Mouse (Mus musculus) heart, embryonic 14.5 days (tissue): ENCODE measurements around the gene Ptpra. TPM values are rescaled to one million over a fixed set of nuclear protein-coding genes. Genes with fewer than 3 reads are reported as not detected.

Experiments used
- ATAC-seq: fragments of 200-750 bp; cut with Nextera tagmentation; 2 replicates; pipeline ENCODE4 v1.8.0; 2017; ENCODE audit warnings: low read depth, moderate TSS enrichment; ENCODE audit not compliant: insufficient number of reproducible peaks, insufficient read depth, low FRiP score
- H3K27ac ChIP-seq, 2 experiments: fragments of 200-500 bp in 1 of 2; fragments of 300-500 bp in 1 of 2; sonication (generic) in 1 of 2; replicated peaks in 1 of 2; 2 replicates each; pipeline ENCODE4 v1.5.1; 2012 to 2014; ENCODE audit warnings: low read depth in 2 of 2, low read length in 2 of 2, control low read depth in 1 of 2, mild to moderate bottlenecking in 1 of 2, mixed read lengths in 1 of 2; ENCODE audit not compliant: control insufficient read depth in 1 of 2, insufficient read depth in 1 of 2
- H3K27me3 ChIP-seq: fragments of 300-500 bp; sonication (generic); 2 replicates; pipeline ENCODE4 v1.6.1; 2014; ENCODE audit warnings: mild to moderate bottlenecking, low read length, control low read depth; ENCODE audit not compliant: control insufficient read depth, insufficient read depth
- H3K36me3 ChIP-seq: fragments of 300-500 bp; sonication (generic); 2 replicates; pipeline ENCODE4 v1.6.1; 2014; ENCODE audit warnings: mild to moderate bottlenecking, control low read depth, low read length, mixed read lengths; ENCODE audit not compliant: control insufficient read depth, insufficient read depth
- H3K4me1 ChIP-seq, 2 experiments: fragments of 200-500 bp in 1 of 2; fragments of 300-500 bp in 1 of 2; sonication (generic) in 1 of 2; 2 replicates each; pipeline ENCODE4 v1.6.1; 2012 to 2014; ENCODE audit warnings: low read length in 2 of 2, control low read depth in 1 of 2, mixed read lengths in 1 of 2; ENCODE audit not compliant: control insufficient read depth in 2 of 2, insufficient read depth in 2 of 2
- H3K4me2 ChIP-seq: fragments of 300-500 bp; sonication (generic); 2 replicates; pipeline ENCODE4 v1.6.1; 2014; ENCODE audit warnings: mild to moderate bottlenecking, low read length
- H3K4me3 ChIP-seq, 2 experiments: fragments of 200-500 bp in 1 of 2; fragments of 300-500 bp in 1 of 2; sonication (generic) in 1 of 2; 2 replicates each; pipeline ENCODE4 v1.5.1; 2012 to 2014; ENCODE audit warnings: low read length in 2 of 2, mild to moderate bottlenecking in 2 of 2, control low read depth in 1 of 2, low read depth in 1 of 2, moderate library complexity in 1 of 2; ENCODE audit not compliant: control insufficient read depth in 1 of 2, insufficient read depth in 1 of 2
- H3K9ac ChIP-seq: fragments of 300-500 bp; sonication (generic); 2 replicates; pipeline ENCODE4 v1.6.1; 2014; ENCODE audit warnings: mild to moderate bottlenecking, low read length
- H3K9me3 ChIP-seq: fragments of 300-500 bp; sonication (generic); 2 replicates; pipeline ENCODE4 v1.6.1; 2016; ENCODE audit warnings: low read length, control low read depth; ENCODE audit not compliant: control insufficient read depth
- WGBS: fragments of 180-500 bp; shearing (Covaris S2); extraction: QIAGEN DNeasy Blood & Tissue Kit; methylation state at CpG from one replicate; pipeline ENCODE4 v1.1.7; 2014; 5-methylcytosine and 5-hydroxymethylcytosine counted together
- polyA plus RNA-seq: library from polyadenylated mRNA; unstranded; fragments of >200 nt; fragmentation: Nextera tagmentation; extraction: Ambion mirVana; gene quantifications from 2 replicates; pipeline ENCODE4 v1.2.1, GENCODE M21; 2014

Ptpra gene
- polyA plus RNA-seq, 1 experiment from 2014 or later = 88.5 TPM

GRCm38 (mm10) chr2:130449021-130449793 is 871 bp upstream of the Ptpra start:
- H3K4me1 ChIP-seq = peaks cover 10 to 29% of the 10 kb centered on the region in 2 experiments
- ATAC-seq = no peak
- H3K4me3 ChIP-seq = peak overlapping the region; percentile 82 to 95
- peaks cover 8% of the 10 kb centered on the region for H3K36me3 ChIP-seq
- H3K9ac ChIP-seq = peak overlapping the region; percentile 89
- peak overlapping the region; percentile 93 for H3K4me2 ChIP-seq
- H3K9me3 ChIP-seq = no peaks in the 10 kb centered on the region
- 0 out of 2 replicates have a peak, but pooled peaks cover 11% of the 10 kb centered on the region for H3K27me3 ChIP-seq
- no peak overlapping the region for H3K27ac ChIP-seq
- WGBS = 10% methylated on average over 17 of the region's 17 CpGs

GRCm38 (mm10) chr2:130450434-130450796 is 337 bp downstream of the Ptpra start:
- 0 out of 2 replicates have a peak, but pooled peaks cover 11% of the 10 kb centered on the region for H3K27me3 ChIP-seq
- H3K4me1 ChIP-seq = peaks cover 10 to 34% of the 10 kb centered on the region in 2 experiments
- no peaks in the 10 kb centered on the region for H3K36me3 ChIP-seq
- H3K9me3 ChIP-seq = no peaks in the 10 kb centered on the region
- ATAC-seq = peak; percentile 83
- peak overlapping the region; percentile 89 for H3K9ac ChIP-seq
- peak overlapping the region; percentile 82 to 95 for H3K4me3 ChIP-seq
- under 1% methylated on average over 38 of the region's 47 CpGs for WGBS
- H3K4me2 ChIP-seq = peak overlapping the region; percentile 93
- H3K27ac ChIP-seq = peak overlapping the region; percentile 65 to 83; a peak in 3 of 4 replicates

GRCm38 (mm10) chr2:130451086-130451726 is 1.1 kb downstream of the Ptpra start:
- no peak for ATAC-seq
- peak overlapping the region; percentile 82 to 95; a peak in 3 of 4 replicates for H3K4me3 ChIP-seq
- no peak overlapping the region for H3K27ac ChIP-seq
- H3K4me1 ChIP-seq = peaks cover 10 to 34% of the 10 kb centered on the region in 2 experiments
- 51% methylated on average over 14 of the region's 14 CpGs for WGBS
- H3K36me3 ChIP-seq = no peaks in the 10 kb centered on the region
- H3K9me3 ChIP-seq = no peaks in the 10 kb centered on the region
- 0 out of 2 replicates have a peak, but pooled peaks cover 11% of the 10 kb centered on the region for H3K27me3 ChIP-seq
- peak overlapping the region; percentile 93 for H3K4me2 ChIP-seq
- H3K9ac ChIP-seq = peak overlapping the region; percentile 89

DNA sequence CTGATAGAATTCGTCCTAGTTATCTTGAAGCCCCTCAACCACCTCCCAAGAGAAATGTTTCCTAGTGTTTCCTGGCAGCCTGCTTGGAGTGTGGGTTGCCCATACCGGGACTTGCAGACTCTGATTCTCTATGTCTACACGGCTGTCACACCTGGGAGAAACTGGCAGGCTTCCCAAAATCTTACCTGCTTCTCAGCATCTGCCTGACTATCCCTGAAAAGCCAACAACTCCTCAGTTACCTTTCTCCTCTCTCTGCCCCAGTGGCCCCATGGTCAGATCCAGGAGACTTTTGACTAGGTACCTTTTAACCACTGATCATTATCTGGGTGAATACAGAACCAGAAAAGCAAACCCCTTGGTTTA is 1.6 kb downstream of the Ptpra start:
- Histone ChIP-seq H3K9ac (peak overlapping the region; percentile 89; the same call in 1 of the 2 replicates), H3K36me3 (no peaks in the 10 kb centered on the region), H3K4me2 (peak overlapping the region; percentile 93), H3K9me3 (no peaks in the 10 kb centered on the region), H3K4me3 (peak overlapping the region in 1 of 2 experiments; percentile 82; a peak in 1 of 4 replicates), H3K27me3 (0 out of 2 replicates have a peak, but pooled peaks cover 11% of the 10 kb centered on the region), H3K27ac (no peak overlapping the region), H3K4me1 (peaks cover 10 to 34% of the 10 kb centered on the region in 2 experiments)
- no peak for ATAC-seq
- 36% methylated on average over 3 of the region's 3 CpGs for WGBS

- peaks cover 10 to 37% of the 10 kb centered on the region in 2 experiments for H3K4me1 ChIP-seq
- H3K4me2 ChIP-seq = no peak overlapping the region
- no peak for ATAC-seq
- no peaks in the 10 kb centered on the region for H3K9me3 ChIP-seq
- no peak overlapping the region for H3K9ac ChIP-seq
- 0 out of 2 replicates have a peak, but pooled peaks cover 11% of the 10 kb centered on the region for H3K27me3 ChIP-seq
- no peaks in the 10 kb centered on the region for H3K36me3 ChIP-seq
- no peak overlapping the region for H3K27ac ChIP-seq
- no peak overlapping the region for H3K4me3 ChIP-seq
- 41% methylated on average over 2 of the region's 2 CpGs for WGBS
Measured at GRCm38 (mm10) chr2:130452266-130452665, 2.2 kb downstream of the Ptpra start.

DNA sequence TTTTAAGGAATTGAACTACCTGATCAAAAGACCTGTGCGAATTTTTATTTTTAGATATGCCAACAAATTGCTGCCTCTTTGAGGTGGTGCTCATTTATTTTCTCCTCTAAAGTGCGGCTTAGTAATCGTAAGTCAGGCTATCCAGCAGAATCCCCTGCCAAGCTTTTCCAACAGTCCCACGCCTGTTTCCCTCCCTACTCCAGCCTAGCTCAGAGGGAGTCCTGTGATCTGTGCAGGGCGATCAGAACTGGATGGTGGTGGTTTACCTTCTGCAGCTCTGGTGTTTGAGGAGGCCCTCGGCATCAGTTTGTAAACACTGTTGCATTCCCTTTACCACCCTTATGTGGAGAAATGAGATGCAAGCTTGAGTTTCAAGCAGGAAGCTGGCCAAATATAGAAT is 3.3 kb downstream of the Ptpra start:
- Histone ChIP-seq H3K27ac (peak overlapping the region in 1 of 2 experiments; percentile 44; a peak in 1 of 4 replicates), H3K27me3 (0 out of 2 replicates have a peak, but pooled peaks cover 6% of the 10 kb centered on the region), H3K36me3 (no peaks in the 10 kb centered on the region), H3K4me1 (peaks cover 10 to 38% of the 10 kb centered on the region in 2 experiments), H3K4me3 (no peak overlapping the region), H3K4me2 (peak overlapping the region; percentile 16; the same call in 1 of the 2 replicates), H3K9me3 (no peaks in the 10 kb centered on the region), H3K9ac (no peak overlapping the region)
- ATAC-seq = no peak
- 56% methylated on average over 6 of the region's 6 CpGs for WGBS

- Histone ChIP-seq H3K4me2 (no peak overlapping the region), H3K9ac (no peak overlapping the region; the same call in 1 of the 2 replicates), H3K4me1 (peaks cover 10 to 41% of the 10 kb centered on the region in 2 experiments), H3K4me3 (no peak overlapping the region), H3K27me3 (no peaks in the 10 kb centered on the region), H3K36me3 (no peaks in the 10 kb centered on the region), H3K27ac (no peak overlapping the region), H3K9me3 (no peaks in the 10 kb centered on the region)
- ATAC-seq = no peak
- 61% methylated on average over 6 of the region's 6 CpGs for WGBS
Measured at GRCm38 (mm10) chr2:130454748-130455370, 4.8 kb downstream of the Ptpra start.
